29 mouse cellular contexts compared by ENCODE assay signal in genomic region chr10:49751769-49752168, GRCm38 (mm10). TPM values are rescaled to one million over a fixed set of nuclear protein-coding genes. Genes with fewer than 3 reads are reported as not detected.
"Had no signal": no experiment of that assay in that cellular context is flagged by ENCODE, and none has a peak within 500 bp of the region (broad histone marks: within the 10 kb centered on the region; RNA-seq: fewer than 3 reads in every experiment).

No protein-coding gene starts in this region.

- H3K27me3 ChIP-seq: heart, embryonic 12.5 days; hindbrain, embryonic 12.5 days; intestine, embryonic 15.5 days; kidney, embryonic 15.5 days; limb, embryonic 13.5 days; limb, embryonic 15.5 days; liver, embryonic 12.5 days had no signal

- H3K9me3 ChIP-seq: heart, embryonic 10.5 days; heart, embryonic 12.5 days; hindbrain, embryonic 10.5 days; hindbrain, embryonic 12.5 days; intestine, embryonic 15.5 days; kidney, embryonic 15.5 days; limb, embryonic 13.5 days; limb, embryonic 15.5 days; liver, embryonic 12.5 days had no signal

- H3K4me1 ChIP-seq: heart, embryonic 10.5 days; heart, embryonic 12.5 days; hindbrain, embryonic 10.5 days; hindbrain, embryonic 12.5 days; intestine, embryonic 15.5 days; kidney, embryonic 15.5 days; limb, embryonic 13.5 days; limb, embryonic 15.5 days; liver, embryonic 12.5 days had no signal

- ATAC-seq: hindbrain, embryonic 16.5 days; inflammation-experienced regulatory T-cells, adult 6 months; intestine, embryonic 15.5 days; intestine, postnatal 0 days; liver, embryonic 12.5 days had no signal

- DNase-seq: gastrocnemius, postnatal 10 days; gastrocnemius, postnatal 25 days; heart, adult 18-20 months; heart, postnatal 10 days; heart, postnatal 4 days; kidney, adult 18-20 months; kidney, adult 9 months; kidney, postnatal 14 days; kidney, postnatal 36 days; layer of hippocampus, adult 9-11 months; layer of hippocampus, postnatal 36 days; left cerebral cortex, postnatal 4 days; lung, adult 18-20 months had no signal

- H3K4me3 ChIP-seq: heart, embryonic 10.5 days; heart, embryonic 12.5 days; hindbrain, embryonic 10.5 days; hindbrain, embryonic 12.5 days; intestine, embryonic 15.5 days; kidney, embryonic 15.5 days; limb, embryonic 13.5 days; limb, embryonic 15.5 days; liver, embryonic 12.5 days had no signal

- H3K9ac ChIP-seq: heart, embryonic 12.5 days; hindbrain, embryonic 12.5 days; hindbrain, embryonic 14.5 days; intestine, embryonic 15.5 days; kidney, embryonic 15.5 days; limb, embryonic 13.5 days; limb, embryonic 15.5 days; liver, embryonic 12.5 days; liver, embryonic 14.5 days had no signal

- H3K4me2 ChIP-seq: heart, embryonic 12.5 days; hindbrain, embryonic 12.5 days; hindbrain, embryonic 14.5 days; intestine, embryonic 15.5 days; kidney, embryonic 15.5 days; limb, embryonic 13.5 days; limb, embryonic 15.5 days; liver, embryonic 12.5 days had no signal

- H3K36me3 ChIP-seq: heart, embryonic 10.5 days; heart, embryonic 12.5 days; hindbrain, embryonic 10.5 days; hindbrain, embryonic 12.5 days; intestine, embryonic 15.5 days; kidney, embryonic 15.5 days; limb, embryonic 13.5 days; limb, embryonic 15.5 days; liver, embryonic 12.5 days had no signal

- H3K27ac ChIP-seq: heart, embryonic 10.5 days; hindbrain, embryonic 10.5 days; hindbrain, embryonic 12.5 days; hindbrain, embryonic 14.5 days; intestine, embryonic 15.5 days; kidney, embryonic 15.5 days; kidney, postnatal 0 days; limb, embryonic 13.5 days; limb, embryonic 15.5 days; liver, embryonic 12.5 days; liver, embryonic 14.5 days had no signal

RNA-seq across cellular contexts. Expression of gene Grik2, which starts 36.8 kb away (rescaled TPM):
- polyA plus RNA-seq: inflammation-experienced regulatory T-cells, adult 6 months; liver, adult 2 months had no signal
